Mouse (Mus musculus): ENCODE measurements around the gene Tsku. TPM values are rescaled to one million over a fixed set of nuclear protein-coding genes. Genes with fewer than 3 reads are reported as not detected.
A peak's percentile ranks its signal among the peaks of the same experiment; 100 is the strongest.

The Tsku gene
- polyA plus RNA-seq, 1 experiment from 2014 or later: 14.5 TPM

- Histone ChIP-seq H3K4me1 (replicated peaks; ENCODE audit: control insufficient read depth, insufficient read depth, low read length) (no peaks in the 10 kb centered on the region), H3K4me3 (ENCODE audit: low read depth, low read length) (no peak overlapping the region), H3K4me2 (ENCODE audit: low read length) (no peak overlapping the region), H3K9me3 (ENCODE audit: control insufficient read depth, low read length) (no peaks in the 10 kb centered on the region), H3K27ac (ENCODE audit: low read depth) (no peak overlapping the region), H3K27me3 (replicated peaks; ENCODE audit: control insufficient read depth, insufficient read depth, low read length) (no peaks in the 10 kb centered on the region), H3K9ac (ENCODE audit: low read length) (no peak overlapping the region), H3K36me3 (ENCODE audit: control insufficient read depth, insufficient read depth, low read length) (no peaks in the 10 kb centered on the region)
- WGBS: 45% methylated on average over 4 of the region's 4 CpGs
- ATAC-seq (replicated peaks; ENCODE audit: low FRiP score, low TSS enrichment, low read depth) (no peak), DNase-seq (ENCODE audit: low spot score) (no peak)
Observed at GRCm38 (mm10) chr7:98371161-98371560, 10.0 kb upstream of the Tsku start.

- H3K4me1 ChIP-seq (replicated peaks; ENCODE audit: control insufficient read depth, insufficient read depth, low read length): no peaks in the 10 kb centered on the region
- ATAC-seq (replicated peaks; ENCODE audit: low FRiP score, low TSS enrichment, low read depth): no peak
- H3K27me3 ChIP-seq (replicated peaks; ENCODE audit: control insufficient read depth, insufficient read depth, low read length): no peaks in the 10 kb centered on the region
- 62% methylated on average over 10 of the region's 10 CpGs for WGBS
- DNase-seq (ENCODE audit: low spot score): no peak
- no peaks in the 10 kb centered on the region for H3K36me3 ChIP-seq (ENCODE audit: control insufficient read depth, insufficient read depth, low read length)
- H3K9me3 ChIP-seq (ENCODE audit: control insufficient read depth, low read length): no peaks in the 10 kb centered on the region
- H3K4me3 ChIP-seq (ENCODE audit: low read depth, low read length): no peak overlapping the region
- H3K27ac ChIP-seq (ENCODE audit: low read depth): no peak overlapping the region
- H3K4me2 ChIP-seq (ENCODE audit: low read length): no peak overlapping the region
- no peak overlapping the region for H3K9ac ChIP-seq (ENCODE audit: low read length)
Observed at GRCm38 (mm10) chr7:98369762-98370369, 8.7 kb upstream of the Tsku start.

- H3K9ac ChIP-seq (ENCODE audit: low read length): no peak overlapping the region
- H3K9me3 ChIP-seq (ENCODE audit: control insufficient read depth, low read length): no peaks in the 10 kb centered on the region
- peak overlapping the region; percentile 75 for H3K27ac ChIP-seq (ENCODE audit: low read depth)
- 13% methylated on average over 2 of the region's 2 CpGs for WGBS
- H3K27me3 ChIP-seq (replicated peaks; ENCODE audit: control insufficient read depth, insufficient read depth, low read length): no peaks in the 10 kb centered on the region
- ATAC-seq (replicated peaks; ENCODE audit: low FRiP score, low TSS enrichment, low read depth) (no peak), DNase-seq (ENCODE audit: low spot score) (no peak)
- peak overlapping the region; percentile 75; the same call in 1 of the 2 replicates for H3K4me3 ChIP-seq (ENCODE audit: low read depth, low read length)
- no peaks in the 10 kb centered on the region for H3K36me3 ChIP-seq (ENCODE audit: control insufficient read depth, insufficient read depth, low read length)
- H3K4me1 ChIP-seq (replicated peaks; ENCODE audit: control insufficient read depth, insufficient read depth, low read length): peaks cover 21% of the 10 kb centered on the region
- peak overlapping the region; percentile 84 for H3K4me2 ChIP-seq (ENCODE audit: low read length)
Observed at GRCm38 (mm10) chr7:98361662-98362061, 534 bp upstream of the Tsku start.

DNA sequence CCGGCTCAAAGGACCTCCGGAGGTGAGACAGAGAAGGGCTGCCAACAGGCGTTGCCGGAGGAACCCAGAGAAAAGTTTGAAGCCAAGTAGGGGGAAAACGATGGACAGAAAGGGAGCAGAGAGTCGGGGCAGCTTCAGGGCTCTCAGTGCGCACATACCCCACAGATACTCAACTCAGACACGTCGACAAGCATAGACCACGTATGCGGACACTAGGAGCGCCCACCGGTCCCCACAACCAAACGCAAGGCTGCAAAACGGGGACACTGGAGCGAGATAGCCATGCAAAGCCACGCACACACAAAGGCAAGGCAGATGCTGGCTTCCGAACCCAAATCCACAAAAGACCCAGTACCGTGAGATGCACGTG is 522 bp downstream of the Tsku start:
- Histone ChIP-seq H3K4me3 (ENCODE audit: low read depth, low read length) (peak overlapping the region; percentile 75), H3K36me3 (ENCODE audit: control insufficient read depth, insufficient read depth, low read length) (no peaks in the 10 kb centered on the region), H3K4me2 (ENCODE audit: low read length) (peak overlapping the region; percentile 84), H3K27ac (ENCODE audit: low read depth) (peak overlapping the region; percentile 75), H3K4me1 (replicated peaks; ENCODE audit: control insufficient read depth, insufficient read depth, low read length) (peaks cover 28% of the 10 kb centered on the region), H3K9ac (ENCODE audit: low read length) (peak overlapping the region; percentile 76), H3K9me3 (ENCODE audit: control insufficient read depth, low read length) (no peaks in the 10 kb centered on the region), H3K27me3 (replicated peaks; ENCODE audit: control insufficient read depth, insufficient read depth, low read length) (no peaks in the 10 kb centered on the region)
- DNase-seq (ENCODE audit: low spot score) (no peak), ATAC-seq (replicated peaks; ENCODE audit: low FRiP score, low TSS enrichment, low read depth) (peak; percentile 20)
- WGBS: under 1% methylated on average over 20 of the region's 20 CpGs

GRCm38 (mm10) chr7:98359951-98360620 is 1.0 kb downstream of the Tsku start:
- peak; percentile 38 for ATAC-seq (replicated peaks; ENCODE audit: low FRiP score, low TSS enrichment, low read depth)
- under 1% methylated on average over 33 of the region's 33 CpGs for WGBS

GRCm38 (mm10) chr7:98358016-98358415 is 3.1 kb downstream of the Tsku start:
- Histone ChIP-seq H3K9ac (ENCODE audit: low read length) (no peak overlapping the region), H3K4me1 (replicated peaks; ENCODE audit: control insufficient read depth, insufficient read depth, low read length) (peaks cover 47% of the 10 kb centered on the region), H3K27ac (ENCODE audit: low read depth) (no peak overlapping the region), H3K4me3 (ENCODE audit: low read depth, low read length) (no peak overlapping the region), H3K9me3 (ENCODE audit: control insufficient read depth, low read length) (no peaks in the 10 kb centered on the region), H3K36me3 (ENCODE audit: control insufficient read depth, insufficient read depth, low read length) (no peaks in the 10 kb centered on the region), H3K4me2 (ENCODE audit: low read length) (no peak overlapping the region), H3K27me3 (replicated peaks; ENCODE audit: control insufficient read depth, insufficient read depth, low read length) (no peaks in the 10 kb centered on the region)
- no peak for DNase-seq (ENCODE audit: low spot score)
- 73% methylated on average over 1 of the region's 1 CpGs for WGBS
- no peak for ATAC-seq (replicated peaks; ENCODE audit: low FRiP score, low TSS enrichment, low read depth)

More at GRCm38 (mm10) chr7:98359951-98360620, 1.0 kb downstream of the Tsku start:
- H3K9ac ChIP-seq (ENCODE audit: low read length): peak overlapping the region; percentile 76
- H3K4me3 ChIP-seq (ENCODE audit: low read depth, low read length): peak overlapping the region; percentile 75
- H3K4me1 ChIP-seq (replicated peaks; ENCODE audit: control insufficient read depth, insufficient read depth, low read length): peaks cover 34% of the 10 kb centered on the region
- peak overlapping the region; percentile 75 for H3K27ac ChIP-seq (ENCODE audit: low read depth)
- peak; percentile 83 for DNase-seq (ENCODE audit: low spot score)
- peak overlapping the region; percentile 84 for H3K4me2 ChIP-seq (ENCODE audit: low read length)
- H3K36me3 ChIP-seq (ENCODE audit: control insufficient read depth, insufficient read depth, low read length): no peaks in the 10 kb centered on the region
- no peaks in the 10 kb centered on the region for H3K9me3 ChIP-seq (ENCODE audit: control insufficient read depth, low read length)
- no peaks in the 10 kb centered on the region for H3K27me3 ChIP-seq (replicated peaks; ENCODE audit: control insufficient read depth, insufficient read depth, low read length)

- Histone ChIP-seq H3K9ac (ENCODE audit: low read length) (no peak overlapping the region), H3K27me3 (replicated peaks; ENCODE audit: control insufficient read depth, insufficient read depth, low read length) (no peaks in the 10 kb centered on the region), H3K4me1 (replicated peaks; ENCODE audit: control insufficient read depth, insufficient read depth, low read length) (peaks cover 44% of the 10 kb centered on the region), H3K9me3 (ENCODE audit: control insufficient read depth, low read length) (no peaks in the 10 kb centered on the region), H3K36me3 (ENCODE audit: control insufficient read depth, insufficient read depth, low read length) (peaks cover 6% of the 10 kb centered on the region), H3K27ac (ENCODE audit: low read depth) (no peak overlapping the region), H3K4me2 (ENCODE audit: low read length) (no peak overlapping the region), H3K4me3 (ENCODE audit: low read depth, low read length) (no peak overlapping the region)
- DNase-seq (ENCODE audit: low spot score): no peak
- WGBS: 86% methylated on average over 5 of the region's 5 CpGs
- no peak for ATAC-seq (replicated peaks; ENCODE audit: low FRiP score, low TSS enrichment, low read depth)
Observed at GRCm38 (mm10) chr7:98357324-98357723, 3.8 kb downstream of the Tsku start.

DNA sequence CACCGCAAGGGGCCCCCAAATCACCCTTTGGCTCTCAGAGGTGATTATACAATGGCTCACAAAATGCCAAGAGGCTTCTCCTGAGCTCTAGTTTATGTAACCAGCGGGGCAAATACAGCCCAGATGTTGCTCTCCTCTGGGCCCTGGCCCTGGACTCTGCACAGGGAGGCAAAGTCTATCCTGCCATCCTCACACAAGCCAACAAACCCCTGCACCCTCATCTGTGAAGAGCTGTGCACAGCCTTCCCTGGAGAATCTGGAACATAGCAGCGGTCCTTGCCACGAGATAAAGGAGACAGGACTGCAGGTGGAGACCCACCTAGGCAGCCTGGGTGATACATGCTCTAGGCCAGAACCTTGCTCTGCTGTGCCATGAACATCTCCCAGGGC is 6.2 kb downstream of the Tsku start:
- ATAC-seq (replicated peaks; ENCODE audit: low FRiP score, low TSS enrichment, low read depth): no peak
- no peak for DNase-seq (ENCODE audit: low spot score)
- Histone ChIP-seq H3K9ac (ENCODE audit: low read length) (no peak overlapping the region), H3K4me1 (replicated peaks; ENCODE audit: control insufficient read depth, insufficient read depth, low read length) (peaks cover 38% of the 10 kb centered on the region), H3K27me3 (replicated peaks; ENCODE audit: control insufficient read depth, insufficient read depth, low read length) (no peaks in the 10 kb centered on the region), H3K27ac (ENCODE audit: low read depth) (peak overlapping the region; percentile 55), H3K9me3 (ENCODE audit: control insufficient read depth, low read length) (no peaks in the 10 kb centered on the region), H3K4me3 (ENCODE audit: low read depth, low read length) (no peak overlapping the region), H3K4me2 (ENCODE audit: low read length) (0 out of 2 replicates have a peak overlapping the region, but pooled peaks have one; percentile 24), H3K36me3 (ENCODE audit: control insufficient read depth, insufficient read depth, low read length) (peaks cover 21% of the 10 kb centered on the region)
- WGBS: 31% methylated on average over 4 of the region's 4 CpGs
